Comparison of ENCODE assay signal across 14 mouse cellular contexts in the genomic region with DNA sequence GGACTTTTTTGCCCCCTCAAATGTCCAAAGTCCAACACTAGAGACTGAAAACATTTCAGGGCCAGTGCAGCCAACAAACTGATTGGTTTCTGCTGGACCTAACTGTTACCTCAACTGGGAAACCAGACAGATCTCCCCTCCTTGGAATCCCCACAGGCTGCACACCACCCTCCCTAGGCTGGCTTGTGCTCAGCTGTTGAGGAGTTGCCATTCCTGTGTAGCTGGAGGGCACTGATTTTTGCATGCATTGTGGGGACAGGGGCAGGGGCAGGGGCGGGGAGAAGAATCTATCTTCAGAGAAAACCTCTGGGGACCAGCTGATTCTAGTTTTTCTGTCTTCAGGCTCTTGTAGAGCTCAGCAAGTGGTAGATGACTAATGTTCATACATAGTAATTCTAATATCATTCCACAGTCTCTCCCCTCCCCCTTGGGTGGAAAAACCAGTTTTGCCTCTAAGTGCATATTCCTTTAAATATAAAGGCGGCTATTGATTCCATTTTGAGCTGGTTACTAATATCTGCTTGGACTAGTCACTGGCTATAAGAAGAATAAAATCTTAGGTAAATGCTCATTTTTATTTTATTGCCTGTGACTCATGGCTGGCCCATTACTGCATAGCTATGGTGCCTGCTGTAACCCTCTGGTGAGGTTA. TPM values are rescaled to one million over a fixed set of nuclear protein-coding genes. Genes with fewer than 3 reads are reported as not detected.
A peak's percentile ranks its signal among the peaks of the same experiment; 100 is the strongest.
DNase-seq lines count a peak whose midpoint lies in the region; ATAC-seq and TF ChIP-seq lines count a peak whose summit lies in the region.
"Had no signal": no experiment of that assay in that cellular context is flagged by ENCODE, and none has a peak within 500 bp of the region (broad histone marks: within the 10 kb centered on the region; RNA-seq: fewer than 3 reads in every experiment).

No protein-coding gene starts in this region.

- H3K36me3 ChIP-seq in hindbrain, embryonic 13.5 days, result no peaks in the 10 kb centered on the region
- H3K36me3 ChIP-seq in hindbrain, embryonic 11.5 days (ENCODE audit: control insufficient read depth, insufficient read depth, low read length), result no peaks in the 10 kb centered on the region
- H3K36me3 ChIP-seq in C2C12 (ENCODE audit: control insufficient read depth, insufficient read depth), result peaks cover 60% of the 10 kb centered on the region
- peaks cover 25% of the 10 kb centered on the region for H3K36me3 ChIP-seq in limb, embryonic 13.5 days
- H3K36me3 ChIP-seq in forebrain, embryonic 11.5 days (ENCODE audit: control insufficient read depth, insufficient read depth, low read length), result no peaks in the 10 kb centered on the region
- H3K36me3 ChIP-seq: G1E had no signal

- H3ac ChIP-seq in C2C12 (ENCODE audit: control insufficient read depth, insufficient read length, low read depth), result peak overlapping the region; percentile 12

- H3K4me1 ChIP-seq in hindbrain, embryonic 13.5 days (replicated peaks), result peaks cover 61% of the 10 kb centered on the region
- peaks cover 11% of the 10 kb centered on the region for H3K4me1 ChIP-seq in hindbrain, embryonic 11.5 days (replicated peaks; ENCODE audit: control insufficient read depth, insufficient read depth, low read length)
- H3K4me1 ChIP-seq in limb, embryonic 13.5 days, result peaks cover 91% of the 10 kb centered on the region
- peaks cover 20% of the 10 kb centered on the region for H3K4me1 ChIP-seq in forebrain, embryonic 11.5 days (replicated peaks; ENCODE audit: control insufficient read depth, insufficient read depth, low read length)

- no peak for TF ChIP-seq CTCF in C2C12 (IDR thresholded peaks at IDR 0.05; ENCODE audit: control insufficient read depth, insufficient read depth, insufficient read length)

- no peak for ATAC-seq in hindbrain, embryonic 13.5 days (ENCODE audit: low FRiP score)
- no peak for ATAC-seq in hindbrain, embryonic 11.5 days (ENCODE audit: low FRiP score)
- ATAC-seq in limb, embryonic 13.5 days (ENCODE audit: low FRiP score, low read depth), result no peak
- no peak for ATAC-seq in forebrain, embryonic 11.5 days (replicated peaks; ENCODE audit: low FRiP score)

- H3K27ac ChIP-seq in hindbrain, embryonic 13.5 days, result 0 out of 2 replicates have a peak overlapping the region, but pooled peaks have one; percentile 8
- H3K27ac ChIP-seq in hindbrain, embryonic 11.5 days (ENCODE audit: low read depth, low read length), result no peak overlapping the region
- H3K27ac ChIP-seq in limb, embryonic 13.5 days, result peak overlapping the region; percentile 72; the same call in 1 of the 2 replicates
- no peak overlapping the region for H3K27ac ChIP-seq in forebrain, embryonic 11.5 days (ENCODE audit: low read depth, low read length)

- no peak overlapping the region for H3K9ac ChIP-seq in hindbrain, embryonic 13.5 days
- H3K9ac ChIP-seq in hindbrain, embryonic 11.5 days (ENCODE audit: low read depth, low read length), result no peak overlapping the region
- H3K9ac ChIP-seq in limb, embryonic 13.5 days, result no peak overlapping the region
- H3K9ac ChIP-seq in forebrain, embryonic 11.5 days (ENCODE audit: low read length), result no peak overlapping the region

- peaks cover 84% of the 10 kb centered on the region for H3K79me3 ChIP-seq in C2C12 (ENCODE audit: low read depth)

- peaks cover 100% of the 10 kb centered on the region for H3K79me2 ChIP-seq in C2C12 (ENCODE audit: control insufficient read depth, insufficient read depth)

- no peaks in the 10 kb centered on the region for H3K9me3 ChIP-seq in hindbrain, embryonic 13.5 days
- no peaks in the 10 kb centered on the region for H3K9me3 ChIP-seq in hindbrain, embryonic 11.5 days (ENCODE audit: control insufficient read depth, low read length)
- H3K9me3 ChIP-seq in limb, embryonic 13.5 days, result no peaks in the 10 kb centered on the region
- H3K9me3 ChIP-seq in forebrain, embryonic 11.5 days (ENCODE audit: control insufficient read depth, low read length), result no peaks in the 10 kb centered on the region
- H3K9me3 ChIP-seq: G1E had no signal

- no peak overlapping the region for H3K4me2 ChIP-seq in hindbrain, embryonic 13.5 days
- H3K4me2 ChIP-seq in hindbrain, embryonic 11.5 days (replicated peaks; ENCODE audit: low read depth, low read length), result no peak overlapping the region
- peak overlapping the region; percentile 19; the same call in 1 of the 2 replicates for H3K4me2 ChIP-seq in limb, embryonic 13.5 days (replicated peaks)
- no peak overlapping the region for H3K4me2 ChIP-seq in forebrain, embryonic 11.5 days (ENCODE audit: low read depth, low read length, severe bottlenecking)

- H3K27me3 ChIP-seq in hindbrain, embryonic 13.5 days, result peaks cover 9% of the 10 kb centered on the region; the same call in 1 of the 2 replicates
- no peaks in the 10 kb centered on the region for H3K27me3 ChIP-seq in hindbrain, embryonic 11.5 days (ENCODE audit: control insufficient read depth, insufficient read depth, low read length)
- H3K27me3 ChIP-seq in C2C12 (ENCODE audit: control insufficient read depth, insufficient read depth, insufficient read length), result no peaks in the 10 kb centered on the region
- no peaks in the 10 kb centered on the region for H3K27me3 ChIP-seq in limb, embryonic 13.5 days
- H3K27me3 ChIP-seq in forebrain, embryonic 11.5 days (ENCODE audit: control insufficient read depth, insufficient read depth, low read length), result no peaks in the 10 kb centered on the region

- WGBS in hindbrain, embryonic 13.5 days, result 76% methylated on average over 2 of the region's 2 CpGs
- WGBS in hindbrain, embryonic 11.5 days, result 69% methylated on average over 2 of the region's 2 CpGs
- 72% methylated on average over 2 of the region's 2 CpGs for WGBS in limb, embryonic 13.5 days
- 86% methylated on average over 2 of the region's 2 CpGs for WGBS in forebrain, embryonic 11.5 days

- no peak for DNase-seq in hindbrain, embryonic 11.5 days (ENCODE audit: low spot score)
- DNase-seq in brain, adult 2 months (ENCODE audit: low read depth, low spot score), result peak; percentile 32
- no peak for DNase-seq in embryo, embryonic 10 days (ENCODE audit: low spot score)
- no peak for DNase-seq in thymus, adult 18-20 months
- DNase-seq in forebrain, embryonic 11.5 days (ENCODE audit: low spot score), result no peak
- DNase-seq: adrenal gland, postnatal 14 days; cerebellum, postnatal 36 days; left cerebral cortex, postnatal 4 days; right cerebral cortex, postnatal 25 days; thymus, postnatal 25 days had no signal

- H3K4me3 ChIP-seq in hindbrain, embryonic 13.5 days, result no peak overlapping the region
- H3K4me3 ChIP-seq in hindbrain, embryonic 11.5 days (ENCODE audit: low read depth, low read length), result no peak overlapping the region
- H3K4me3 ChIP-seq in C2C12 (ENCODE audit: insufficient read depth, poor library complexity, severe bottlenecking), result no peak overlapping the region
- no peak overlapping the region for H3K4me3 ChIP-seq in limb, embryonic 13.5 days
- H3K4me3 ChIP-seq in forebrain, embryonic 11.5 days (ENCODE audit: low read depth, low read length), result no peak overlapping the region

TF ChIP-seq in C2C12, 6 proteins besides CTCF, POLR2A, EP300 and RAD21:
- no peak for TF ChIP-seq USF1 (IDR thresholded peaks at IDR 0.05; ENCODE audit: low read depth)
- no peak for TF ChIP-seq MYOD1 (IDR thresholded peaks at IDR 0.05; ENCODE audit: control insufficient read depth, insufficient read length, low read depth)
- TF ChIP-seq MYOG (IDR thresholded peaks at IDR 0.05; ENCODE audit: control insufficient read depth, extremely low read depth, insufficient read length), result no peak
- TF ChIP-seq CEBPB (IDR thresholded peaks at IDR 0.05; ENCODE audit: low read depth), result no peak
- no peak for TF ChIP-seq FOSL1 (IDR thresholded peaks at IDR 0.05; ENCODE audit: insufficient read depth, low read length, poor library complexity, severe bottlenecking)
- TF ChIP-seq MAX (IDR thresholded peaks at IDR 0.05), result no peak

RNA-seq across cellular contexts. Expression of a gene that starts 5.9 kb away (rescaled TPM):
- 59.3 and 61.1 TPM in 2 replicates for polyA plus RNA-seq in hindbrain, embryonic 13.5 days (2015; fragmentation: Nextera tagmentation; extraction: Ambion mirVana)
- 90.2 and 91.6 TPM in 2 replicates for polyA plus RNA-seq in hindbrain, embryonic 11.5 days (2014; fragmentation: Nextera tagmentation; extraction: Ambion mirVana)
- polyA plus RNA-seq in C2C12 (2012; fragmentation: generic; extraction: Trizol), result 628 TPM
- 328 and 335 TPM in 2 replicates for polyA plus RNA-seq in limb, embryonic 13.5 days (2015; fragmentation: Nextera tagmentation; extraction: Ambion mirVana)
- 59.6 and 66.7 TPM in 2 replicates for polyA plus RNA-seq in forebrain, embryonic 11.5 days (2014; fragmentation: Nextera tagmentation; extraction: Ambion mirVana)

RNA-seq across cellular contexts. Expression of a gene that starts 50.6 kb away (rescaled TPM):
- 0.22 and 0.31 TPM in 2 replicates for polyA plus RNA-seq in hindbrain, embryonic 13.5 days (2015; fragmentation: Nextera tagmentation; extraction: Ambion mirVana)
- 0.36 and 1.1 TPM in 2 replicates for polyA plus RNA-seq in hindbrain, embryonic 11.5 days (2014; fragmentation: Nextera tagmentation; extraction: Ambion mirVana)
- 0.04 TPM for polyA plus RNA-seq in C2C12 (2012; fragmentation: generic; extraction: Trizol)
- polyA plus RNA-seq in limb, embryonic 13.5 days (2015; fragmentation: Nextera tagmentation; extraction: Ambion mirVana), result 0.57 and 0.90 TPM in 2 replicates
- polyA plus RNA-seq in forebrain, embryonic 11.5 days (2014; fragmentation: Nextera tagmentation; extraction: Ambion mirVana), result 0.36 TPM in 1 of 2 replicates, not detected in the other
- polyA plus RNA-seq: G1E had no signal

Comparison
In these comparisons a context has a peak if more than half of its experiments do, and no peak if none do; other contexts are left out.
1. H3K27ac ChIP-seq: peak in hindbrain, embryonic 13.5 days (single experiment) and limb, embryonic 13.5 days (single experiment); none in hindbrain, embryonic 11.5 days (single experiment) and forebrain, embryonic 11.5 days (single experiment).